Mouse (Mus musculus) erythroblast, adult 5-6 weeks (primary cell): ENCODE measurements around the gene Nrsn2. TPM values are rescaled to one million over a fixed set of nuclear protein-coding genes. Genes with fewer than 3 reads are reported as not detected.

Experiments used
- ATAC-seq: replicated peaks from 2 replicates; pipeline ENCODE4 v1.8.0; 2016; ENCODE audit warnings: moderate number of reproducible peaks, mild to moderate bottlenecking, moderate TSS enrichment, inconsistent platforms; ENCODE audit not compliant: poor library complexity, low FRiP score, severe bottlenecking
- total RNA-seq, 2 experiments: library from RNA; stranded (forward) in 1 of 2; stranded (reverse) in 1 of 2; fragments of 150-400 nt in 1 of 2; fragments of 200-764, 138-1000 nt in 1 of 2; gene quantifications; 2 replicates each; pipeline versions ENCODE4 v1.2.3 to v1.2.4; 2015 to 2017; ENCODE audit warnings: low replicate concordance in 2 of 2

Nrsn2 gene
- total RNA-seq, 2 experiments from 2014 or later, result not detected

- no peak for ATAC-seq
These were observed 54.9 kb downstream of the Nrsn2 start for GRCm38 (mm10) chr2:152321558-152321957.

Other genes with a start within 250 kb of the Nrsn2 start
- gene Tcf15, start 233.1 kb downstream of the Nrsn2 start, total RNA-seq (2015; ENCODE audit: low replicate concordance), result not detected in 2 replicates
- not detected in 2 replicates for gene Tcf15, start 233.1 kb downstream of the Nrsn2 start, total RNA-seq (2017; ENCODE audit: low replicate concordance)
- 25.3 and 32.5 TPM in 2 replicates for gene Csnk2a1, start 149.8 kb downstream of the Nrsn2 start, total RNA-seq (2015; ENCODE audit: low replicate concordance)
- 31.9 and 41.4 TPM in 2 replicates for gene Csnk2a1, start 149.8 kb downstream of the Nrsn2 start, total RNA-seq (2017; ENCODE audit: low replicate concordance)
- 9.6 and 17.9 TPM in 2 replicates for gene Tbc1d20, start 82.8 kb downstream of the Nrsn2 start, total RNA-seq (2015; ENCODE audit: low replicate concordance)
- 5.6 and 9.9 TPM in 2 replicates for gene Tbc1d20, start 82.8 kb downstream of the Nrsn2 start, total RNA-seq (2017; ENCODE audit: low replicate concordance)
- 28.2 TPM in 2 replicates for gene Rbck1, start 44.0 kb downstream of the Nrsn2 start, total RNA-seq (2015; ENCODE audit: low replicate concordance)
- 16.6 and 25.1 TPM in 2 replicates for gene Rbck1, start 44.0 kb downstream of the Nrsn2 start, total RNA-seq (2017; ENCODE audit: low replicate concordance)
- 1.0 TPM in 1 of 2 replicates, not detected in the other for gene Trib3, start 32.6 kb downstream of the Nrsn2 start, total RNA-seq (2015; ENCODE audit: low replicate concordance)
- 0.26 and 0.98 TPM in 2 replicates for gene Trib3, start 32.6 kb downstream of the Nrsn2 start, total RNA-seq (2017; ENCODE audit: low replicate concordance)
- gene Sox12, start 21.4 kb upstream of the Nrsn2 start, total RNA-seq (2015; ENCODE audit: low replicate concordance), result 2.3 and 2.5 TPM in 2 replicates
- gene Sox12, start 21.4 kb upstream of the Nrsn2 start, total RNA-seq (2017; ENCODE audit: low replicate concordance), result 0.42 and 1.2 TPM in 2 replicates
- gene Zcchc3, start 38.4 kb upstream of the Nrsn2 start, total RNA-seq (2015; ENCODE audit: low replicate concordance), result 0.58 and 2.3 TPM in 2 replicates
- gene Zcchc3, start 38.4 kb upstream of the Nrsn2 start, total RNA-seq (2017; ENCODE audit: low replicate concordance), result 0.84 and 1.2 TPM in 2 replicates
- not detected in 2 replicates for gene 6820408C15Rik, start 38.9 kb upstream of the Nrsn2 start, total RNA-seq (2015; ENCODE audit: low replicate concordance)
- gene 6820408C15Rik, start 38.9 kb upstream of the Nrsn2 start, total RNA-seq (2017; ENCODE audit: low replicate concordance), result not detected in 2 replicates
- not detected in 2 replicates for gene Defb23, start 88.0 kb upstream of the Nrsn2 start, total RNA-seq (2015; ENCODE audit: low replicate concordance)
- gene Defb23, start 88.0 kb upstream of the Nrsn2 start, total RNA-seq (2017; ENCODE audit: low replicate concordance), result not detected in 2 replicates
- not detected in 2 replicates for gene Defb20, start 100.4 kb upstream of the Nrsn2 start, total RNA-seq (2015; ENCODE audit: low replicate concordance)
- not detected in 2 replicates for gene Defb20, start 100.4 kb upstream of the Nrsn2 start, total RNA-seq (2017; ENCODE audit: low replicate concordance)
- not detected in 2 replicates for gene Defb22, start 113.5 kb upstream of the Nrsn2 start, total RNA-seq (2015; ENCODE audit: low replicate concordance)
- not detected in 2 replicates for gene Defb22, start 113.5 kb upstream of the Nrsn2 start, total RNA-seq (2017; ENCODE audit: low replicate concordance)
- gene Defb26, start 135.1 kb upstream of the Nrsn2 start, total RNA-seq (2015; ENCODE audit: low replicate concordance), result not detected in 2 replicates
- gene Defb26, start 135.1 kb upstream of the Nrsn2 start, total RNA-seq (2017; ENCODE audit: low replicate concordance), result not detected in 2 replicates
- gene Defb28, start 141.6 kb upstream of the Nrsn2 start, total RNA-seq (2015; ENCODE audit: low replicate concordance), result not detected in 2 replicates
- not detected in 2 replicates for gene Defb28, start 141.6 kb upstream of the Nrsn2 start, total RNA-seq (2017; ENCODE audit: low replicate concordance)
- not detected in 2 replicates for gene Defb29, start 163.5 kb upstream of the Nrsn2 start, total RNA-seq (2015; ENCODE audit: low replicate concordance)
- gene Defb29, start 163.5 kb upstream of the Nrsn2 start, total RNA-seq (2017; ENCODE audit: low replicate concordance), result not detected in 2 replicates
- gene Gm17416, start 192.7 kb upstream of the Nrsn2 start, total RNA-seq (2015; ENCODE audit: low replicate concordance), result not detected in 2 replicates
- not detected in 2 replicates for gene Gm17416, start 192.7 kb upstream of the Nrsn2 start, total RNA-seq (2017; ENCODE audit: low replicate concordance)
- gene Defb21, start 196.1 kb upstream of the Nrsn2 start, total RNA-seq (2015; ENCODE audit: low replicate concordance), result not detected in 2 replicates
- gene Defb21, start 196.1 kb upstream of the Nrsn2 start, total RNA-seq (2017; ENCODE audit: low replicate concordance), result not detected in 2 replicates
- not detected in 2 replicates for gene Defb19, start 203.7 kb upstream of the Nrsn2 start, total RNA-seq (2015; ENCODE audit: low replicate concordance)
- gene Defb19, start 203.7 kb upstream of the Nrsn2 start, total RNA-seq (2017; ENCODE audit: low replicate concordance), result not detected in 2 replicates
- not detected in 2 replicates for gene Defb45, start 222.8 kb upstream of the Nrsn2 start, total RNA-seq (2015; ENCODE audit: low replicate concordance)
- gene Defb45, start 222.8 kb upstream of the Nrsn2 start, total RNA-seq (2017; ENCODE audit: low replicate concordance), result not detected in 2 replicates
- gene Defb36, start 227.7 kb upstream of the Nrsn2 start, total RNA-seq (2015; ENCODE audit: low replicate concordance), result not detected in 2 replicates
- gene Defb36, start 227.7 kb upstream of the Nrsn2 start, total RNA-seq (2017; ENCODE audit: low replicate concordance), result not detected in 2 replicates
- not detected in 2 replicates for gene Defb25, start 246.4 kb upstream of the Nrsn2 start, total RNA-seq (2015; ENCODE audit: low replicate concordance)
- not detected in 2 replicates for gene Defb25, start 246.4 kb upstream of the Nrsn2 start, total RNA-seq (2017; ENCODE audit: low replicate concordance)